Mouse (Mus musculus) heart, adult 2 months (tissue): ENCODE measurements around the gene Lrrc59.

Source experiments
- CTCF ChIP-seq: fragments of 200-600 bp; IDR thresholded peaks from 2 replicates; pipeline ENCODE4 v1.8.1; 2022; ENCODE audit warnings: antibody characterized with exemption, mild to moderate bottlenecking, moderate library complexity
- EP300 ChIP-seq: fragments of 200-500 bp; IDR thresholded peaks from 2 replicates; pipeline ENCODE4 v1.6.1; 2011; ENCODE audit warnings: low read depth, low read length, control low read depth; ENCODE audit not compliant: insufficient read depth
- POLR2A ChIP-seq: fragments of 200-500 bp; IDR thresholded peaks from 2 replicates; pipeline ENCODE4 v1.6.1; 2011; ENCODE audit warnings: mild to moderate bottlenecking, low read depth, low read length, control low read depth; ENCODE audit not compliant: insufficient read depth

GRCm38 (mm10) chr11:94620766-94621457 lies 8.7 kb upstream of the Lrrc59 start:
- TF ChIP-seq CTCF, result no peak
- TF ChIP-seq POLR2A, result no peak
- TF ChIP-seq EP300, result no peak
